Mouse (Mus musculus): ENCODE data around the gene Tns1. TPM values are rescaled to one million over a fixed set of nuclear protein-coding genes. Genes with fewer than 3 reads are reported as not detected.

Tns1 gene
- polyA plus RNA-seq, 1 experiment = 118 TPM

- Histone ChIP-seq H3K36me3 (ENCODE audit: control insufficient read depth, insufficient read depth) (peaks cover 26% of the 10 kb centered on the region), H3K79me2 (ENCODE audit: control insufficient read depth, insufficient read depth) (peaks cover 94% of the 10 kb centered on the region), H3K27me3 (ENCODE audit: control insufficient read depth, insufficient read depth, insufficient read length) (no peaks in the 10 kb centered on the region), H3K4me3 (ENCODE audit: insufficient read depth, poor library complexity, severe bottlenecking) (no peak overlapping the region), H3ac (ENCODE audit: control insufficient read depth, insufficient read length, low read depth) (no peak overlapping the region), H3K79me3 (ENCODE audit: low read depth) (peaks cover 47% of the 10 kb centered on the region)
- no peak for TF ChIP-seq CEBPB (IDR thresholded peaks at IDR 0.05; ENCODE audit: low read depth)
- TF ChIP-seq CTCF (IDR thresholded peaks at IDR 0.05; ENCODE audit: control insufficient read depth, insufficient read depth, insufficient read length) = no peak
- no peak for TF ChIP-seq MAX (IDR thresholded peaks at IDR 0.05)
- TF ChIP-seq USF1 (IDR thresholded peaks at IDR 0.05; ENCODE audit: low read depth) = no peak
- TF ChIP-seq MYOD1 (IDR thresholded peaks at IDR 0.05; ENCODE audit: control insufficient read depth, insufficient read length, low read depth) = no peak
- no peak for TF ChIP-seq FOSL1 (IDR thresholded peaks at IDR 0.05; ENCODE audit: insufficient read depth, low read length, poor library complexity, severe bottlenecking)
- TF ChIP-seq MYOG (IDR thresholded peaks at IDR 0.05; ENCODE audit: control insufficient read depth, extremely low read depth, insufficient read length) = no peak
These were observed 119.2 kb downstream of the Tns1 start for GRCm38 (mm10) chr1:74005020-74005419.

GRCm38 (mm10) chr1:74003723-74004122 is 120.5 kb downstream of the Tns1 start:
- H3K79me2 ChIP-seq (ENCODE audit: control insufficient read depth, insufficient read depth) = peaks cover 87% of the 10 kb centered on the region
- peaks cover 39% of the 10 kb centered on the region for H3K79me3 ChIP-seq (ENCODE audit: low read depth)
- TF ChIP-seq CEBPB (IDR thresholded peaks at IDR 0.05; ENCODE audit: low read depth) (no peak), FOSL1 (IDR thresholded peaks at IDR 0.05; ENCODE audit: insufficient read depth, low read length, poor library complexity, severe bottlenecking) (no peak), MAX (IDR thresholded peaks at IDR 0.05) (no peak), USF1 (IDR thresholded peaks at IDR 0.05; ENCODE audit: low read depth) (no peak), CTCF (IDR thresholded peaks at IDR 0.05; ENCODE audit: control insufficient read depth, insufficient read depth, insufficient read length) (no peak), MYOD1 (IDR thresholded peaks at IDR 0.05; ENCODE audit: control insufficient read depth, insufficient read length, low read depth) (no peak), MYOG (IDR thresholded peaks at IDR 0.05; ENCODE audit: control insufficient read depth, extremely low read depth, insufficient read length) (no peak)
- H3ac ChIP-seq (ENCODE audit: control insufficient read depth, insufficient read length, low read depth) = no peak overlapping the region
- no peaks in the 10 kb centered on the region for H3K27me3 ChIP-seq (ENCODE audit: control insufficient read depth, insufficient read depth, insufficient read length)
- H3K36me3 ChIP-seq (ENCODE audit: control insufficient read depth, insufficient read depth) = peaks cover 27% of the 10 kb centered on the region
- no peak overlapping the region for H3K4me3 ChIP-seq (ENCODE audit: insufficient read depth, poor library complexity, severe bottlenecking)

- Histone ChIP-seq H3ac (ENCODE audit: control insufficient read depth, insufficient read length, low read depth) (no peak overlapping the region), H3K4me3 (ENCODE audit: insufficient read depth, poor library complexity, severe bottlenecking) (no peak overlapping the region), H3K36me3 (ENCODE audit: control insufficient read depth, insufficient read depth) (peaks cover 28% of the 10 kb centered on the region), H3K27me3 (ENCODE audit: control insufficient read depth, insufficient read depth, insufficient read length) (no peaks in the 10 kb centered on the region), H3K79me2 (ENCODE audit: control insufficient read depth, insufficient read depth) (peaks cover 76% of the 10 kb centered on the region), H3K79me3 (ENCODE audit: low read depth) (peaks cover 33% of the 10 kb centered on the region)
- peak; percentile 17 for TF ChIP-seq MYOD1 (IDR thresholded peaks at IDR 0.05; ENCODE audit: control insufficient read depth, insufficient read length, low read depth)
- TF ChIP-seq USF1 (IDR thresholded peaks at IDR 0.05; ENCODE audit: low read depth) = no peak
These were observed 122.8 kb downstream of the Tns1 start for GRCm38 (mm10) chr1:74001449-74001820.

GRCm38 (mm10) chr1:74000810-74001448 is 123.3 kb downstream of the Tns1 start:
- Histone ChIP-seq H3K27me3 (ENCODE audit: control insufficient read depth, insufficient read depth, insufficient read length) (no peaks in the 10 kb centered on the region), H3K36me3 (ENCODE audit: control insufficient read depth, insufficient read depth) (peaks cover 27% of the 10 kb centered on the region), H3K4me3 (ENCODE audit: insufficient read depth, poor library complexity, severe bottlenecking) (no peak overlapping the region), H3K79me2 (ENCODE audit: control insufficient read depth, insufficient read depth) (peaks cover 71% of the 10 kb centered on the region), H3K79me3 (ENCODE audit: low read depth) (peaks cover 30% of the 10 kb centered on the region), H3ac (ENCODE audit: control insufficient read depth, insufficient read length, low read depth) (no peak overlapping the region)
- no peak for TF ChIP-seq MYOG (IDR thresholded peaks at IDR 0.05; ENCODE audit: control insufficient read depth, extremely low read depth, insufficient read length)
- no peak for TF ChIP-seq MYOD1 (IDR thresholded peaks at IDR 0.05; ENCODE audit: control insufficient read depth, insufficient read length, low read depth)
- TF ChIP-seq USF1 (IDR thresholded peaks at IDR 0.05; ENCODE audit: low read depth) = no peak
- TF ChIP-seq CTCF (IDR thresholded peaks at IDR 0.05; ENCODE audit: control insufficient read depth, insufficient read depth, insufficient read length) = no peak
- no peak for TF ChIP-seq FOSL1 (IDR thresholded peaks at IDR 0.05; ENCODE audit: insufficient read depth, low read length, poor library complexity, severe bottlenecking)
- TF ChIP-seq CEBPB (IDR thresholded peaks at IDR 0.05; ENCODE audit: low read depth) = no peak
- TF ChIP-seq MAX (IDR thresholded peaks at IDR 0.05) = no peak

- Histone ChIP-seq H3K27me3 (ENCODE audit: control insufficient read depth, insufficient read depth, insufficient read length) (no peaks in the 10 kb centered on the region), H3ac (ENCODE audit: control insufficient read depth, insufficient read length, low read depth) (no peak overlapping the region), H3K79me2 (ENCODE audit: control insufficient read depth, insufficient read depth) (peaks cover 71% of the 10 kb centered on the region), H3K4me3 (ENCODE audit: insufficient read depth, poor library complexity, severe bottlenecking) (no peak overlapping the region), H3K79me3 (ENCODE audit: low read depth) (peaks cover 28% of the 10 kb centered on the region), H3K36me3 (ENCODE audit: control insufficient read depth, insufficient read depth) (peaks cover 34% of the 10 kb centered on the region)
- TF ChIP-seq CEBPB (IDR thresholded peaks at IDR 0.05; ENCODE audit: low read depth) (no peak), MYOG (IDR thresholded peaks at IDR 0.05; ENCODE audit: control insufficient read depth, extremely low read depth, insufficient read length) (no peak), USF1 (IDR thresholded peaks at IDR 0.05; ENCODE audit: low read depth) (no peak), MYOD1 (IDR thresholded peaks at IDR 0.05; ENCODE audit: control insufficient read depth, insufficient read length, low read depth) (no peak), FOSL1 (IDR thresholded peaks at IDR 0.05; ENCODE audit: insufficient read depth, low read length, poor library complexity, severe bottlenecking) (no peak), CTCF (IDR thresholded peaks at IDR 0.05; ENCODE audit: control insufficient read depth, insufficient read depth, insufficient read length) (no peak), MAX (IDR thresholded peaks at IDR 0.05) (no peak)
These were observed 124.0 kb downstream of the Tns1 start for GRCm38 (mm10) chr1:74000191-74000651.

- no peak for TF ChIP-seq MYOD1 (IDR thresholded peaks at IDR 0.05; ENCODE audit: control insufficient read depth, insufficient read length, low read depth)
- no peak for TF ChIP-seq MAX (IDR thresholded peaks at IDR 0.05)
- TF ChIP-seq FOSL1 (IDR thresholded peaks at IDR 0.05; ENCODE audit: insufficient read depth, low read length, poor library complexity, severe bottlenecking) = no peak
- TF ChIP-seq CTCF (IDR thresholded peaks at IDR 0.05; ENCODE audit: control insufficient read depth, insufficient read depth, insufficient read length) = no peak
- TF ChIP-seq CEBPB (IDR thresholded peaks at IDR 0.05; ENCODE audit: low read depth) = no peak
- TF ChIP-seq MYOG (IDR thresholded peaks at IDR 0.05; ENCODE audit: control insufficient read depth, extremely low read depth, insufficient read length) = no peak
- no peak for TF ChIP-seq USF1 (IDR thresholded peaks at IDR 0.05; ENCODE audit: low read depth)
- peaks cover 64% of the 10 kb centered on the region for H3K79me2 ChIP-seq (ENCODE audit: control insufficient read depth, insufficient read depth)
- peaks cover 22% of the 10 kb centered on the region for H3K79me3 ChIP-seq (ENCODE audit: low read depth)
- no peaks in the 10 kb centered on the region for H3K27me3 ChIP-seq (ENCODE audit: control insufficient read depth, insufficient read depth, insufficient read length)
- no peak overlapping the region for H3K4me3 ChIP-seq (ENCODE audit: insufficient read depth, poor library complexity, severe bottlenecking)
- H3ac ChIP-seq (ENCODE audit: control insufficient read depth, insufficient read length, low read depth) = peak overlapping the region; percentile 8
- peaks cover 41% of the 10 kb centered on the region for H3K36me3 ChIP-seq (ENCODE audit: control insufficient read depth, insufficient read depth)
These were observed 124.7 kb downstream of the Tns1 start for GRCm38 (mm10) chr1:73999533-73999932.

All from C2C12 (cell line).